Mouse (Mus musculus) CH12.LX (cell line): ENCODE results near the gene Hlf.

Experiments
- ELF1 ChIP-seq: IDR thresholded peaks from 2 replicates; pipeline ENCODE4 v1.6.1; 2014; ENCODE audit warnings: low read depth, mild to moderate bottlenecking, inconsistent platforms, low read length, improper control_type of control experiment
- KAT2A ChIP-seq: IDR thresholded peaks from 2 replicates; pipeline ENCODE4 v1.6.1; 2012; ENCODE audit warnings: low read length, improper control_type of control experiment, inconsistent platforms; ENCODE audit not compliant: insufficient replicate concordance
- PAX5 ChIP-seq: IDR thresholded peaks from 2 replicates; pipeline ENCODE4 v1.6.1; 2012; ENCODE audit warnings: low read length, inconsistent platforms, mixed read lengths
- POLR2A ChIP-seq: IDR thresholded peaks from 2 replicates; pipeline ENCODE4 v1.6.1; 2011; ENCODE audit warnings: low read depth, mild to moderate bottlenecking, improper control_type of control experiment, low read length
- SIN3A ChIP-seq: IDR thresholded peaks from 2 replicates; pipeline ENCODE4 v1.6.1; 2012; ENCODE audit warnings: low read length, improper control_type of control experiment, inconsistent platforms

- TF ChIP-seq POLR2A: no peak
- no peak for TF ChIP-seq ELF1
- no peak for TF ChIP-seq KAT2A
- TF ChIP-seq PAX5: no peak
- TF ChIP-seq SIN3A: no peak
Measured at GRCm38 (mm10) chr11:90356495-90357304, 34.0 kb downstream of the Hlf start.
